Mouse (Mus musculus) CH12.LX (cell line): ENCODE data around the gene Olfr1442. TPM values are rescaled to one million over a fixed set of nuclear protein-coding genes. Genes with fewer than 3 reads are reported as not detected.
A peak's percentile ranks its signal among the peaks of the same experiment; 100 is the strongest.

Experiments
- DNase-seq: peaks from one replicate; pipeline ENCODE4 v3.0.0-alpha.2; 2013; ENCODE audit errors: extremely low read depth
- H3K27ac ChIP-seq: 2 replicates; pipeline ENCODE4 v1.5.1; 2012; ENCODE audit warnings: low read depth, mild to moderate bottlenecking, control low read depth, moderate library complexity; ENCODE audit not compliant: insufficient read depth
- H3K27me3 ChIP-seq: replicated peaks from 2 replicates; pipeline ENCODE3; 2012; ENCODE audit warnings: inconsistent platforms
- H3K36me3 ChIP-seq, 2 experiments: replicated peaks in 1 of 2; 2 replicates each; pipeline versions ENCODE3 to v1.6.1; 2012; ENCODE audit warnings: inconsistent platforms in 1 of 2, low read length in 1 of 2, mild to moderate bottlenecking in 1 of 2, mixed read lengths in 1 of 2, moderate library complexity in 1 of 2; ENCODE audit not compliant: control insufficient read depth in 1 of 2, insufficient read depth in 1 of 2
- H3K4me1 ChIP-seq, 2 experiments: 2 replicates each; pipeline ENCODE4 v1.6.1; 2012; ENCODE audit warnings: inconsistent platforms in 1 of 2, moderate library complexity in 1 of 2; ENCODE audit not compliant: insufficient read depth in 2 of 2, control insufficient read depth in 1 of 2
- H3K4me2 ChIP-seq: 2 replicates; pipeline ENCODE4 v1.6.1; 2012; ENCODE audit warnings: low read depth, mild to moderate bottlenecking, control low read depth; ENCODE audit not compliant: poor library complexity, insufficient read depth, severe bottlenecking
- H3K4me3 ChIP-seq, 3 experiments: fragments of 150-350 bp in 1 of 3; sonication (generic) in 1 of 3; replicated peaks in 1 of 3; 2 replicates each; pipeline versions ENCODE3 to v1.5.1; 2011 to 2012; ENCODE audit warnings: low read depth in 2 of 3, low read length in 2 of 3, mild to moderate bottlenecking in 2 of 3, moderate library complexity in 2 of 3, control low read depth in 1 of 3, improper control_type of control experiment in 1 of 3, inconsistent platforms in 1 of 3, mixed read lengths in 1 of 3; ENCODE audit not compliant: poor library complexity in 1 of 3
- H3K79me2 ChIP-seq: replicated peaks from 2 replicates; pipeline ENCODE4 v1.6.1; 2012; ENCODE audit warnings: mild to moderate bottlenecking, moderate library complexity; ENCODE audit not compliant: control insufficient read depth, poor library complexity, insufficient read depth, severe bottlenecking; ENCODE audit errors: extremely low read depth
- H3K9ac ChIP-seq: 2 replicates; pipeline ENCODE4 v1.6.1; 2012; ENCODE audit warnings: low read depth, mild to moderate bottlenecking, control low read depth, moderate library complexity; ENCODE audit not compliant: insufficient read depth
- H3K9me3 ChIP-seq: replicated peaks from 2 replicates; pipeline ENCODE3; 2012; ENCODE audit warnings: low read length, inconsistent platforms, mixed read lengths
- CHD2 ChIP-seq: IDR thresholded peaks from 2 replicates; pipeline ENCODE4 v1.6.1; 2011; ENCODE audit warnings: low read length, improper control_type of control experiment
- E2F4 ChIP-seq: IDR thresholded peaks from 2 replicates; pipeline ENCODE4 v1.6.1; 2011; ENCODE audit warnings: low read depth, low read length, improper control_type of control experiment; ENCODE audit not compliant: insufficient replicate concordance
- EP300 ChIP-seq: IDR thresholded peaks from 2 replicates; pipeline ENCODE4 v1.6.1; 2011; ENCODE audit warnings: low read length, improper control_type of control experiment
- ETS1 ChIP-seq: conservative IDR thresholded peaks from 2 replicates; pipeline ENCODE4 v1.6.1; 2012; ENCODE audit warnings: low read depth, mild to moderate bottlenecking, inconsistent platforms, low read length, improper control_type of control experiment, moderate library complexity
- GABPA ChIP-seq: IDR thresholded peaks from 2 replicates; pipeline ENCODE4 v1.6.1; 2012; ENCODE audit warnings: low read depth, low read length, improper control_type of control experiment, inconsistent platforms; ENCODE audit not compliant: insufficient replicate concordance
- HCFC1 ChIP-seq: IDR thresholded peaks from 2 replicates; pipeline ENCODE4 v1.6.1; 2012; ENCODE audit warnings: low read depth, mild to moderate bottlenecking, inconsistent platforms, low read length, improper control_type of control experiment
- JUND ChIP-seq: conservative IDR thresholded peaks from 2 replicates; pipeline ENCODE4 v1.6.1; 2011; ENCODE audit warnings: low read depth, low read length, improper control_type of control experiment
- MAFK ChIP-seq: IDR thresholded peaks from 2 replicates; pipeline ENCODE4 v1.6.1; 2011; ENCODE audit warnings: low read length, improper control_type of control experiment; ENCODE audit not compliant: insufficient replicate concordance
- MAZ ChIP-seq: IDR thresholded peaks from 2 replicates; pipeline ENCODE4 v1.6.1; 2012; ENCODE audit warnings: low read depth, mild to moderate bottlenecking, inconsistent platforms, low read length, improper control_type of control experiment, moderate library complexity
- MEF2A ChIP-seq: IDR thresholded peaks from 2 replicates; pipeline ENCODE4 v1.6.1; 2014; ENCODE audit warnings: low read depth, mild to moderate bottlenecking, inconsistent platforms, low read length, improper control_type of control experiment, borderline replicate concordance
- MYC ChIP-seq: IDR thresholded peaks from 2 replicates; pipeline ENCODE4 v1.6.1; 2011; ENCODE audit warnings: low read depth, mild to moderate bottlenecking, improper control_type of control experiment, low read length
- NRF1 ChIP-seq: IDR thresholded peaks from 2 replicates; pipeline ENCODE4 v1.6.1; 2014; ENCODE audit warnings: low read depth, mild to moderate bottlenecking, inconsistent platforms, low read length, improper control_type of control experiment, moderate library complexity
- PAX5 ChIP-seq: IDR thresholded peaks from 2 replicates; pipeline ENCODE4 v1.6.1; 2012; ENCODE audit warnings: low read length, inconsistent platforms, mixed read lengths
- POLR2AphosphoS2 ChIP-seq: IDR thresholded peaks from 2 replicates; pipeline ENCODE4 v1.6.1; 2011; ENCODE audit warnings: low read depth, low read length, improper control_type of control experiment
- TBP ChIP-seq: conservative IDR thresholded peaks from 2 replicates; pipeline ENCODE4 v1.6.1; 2011; ENCODE audit warnings: low read depth, low read length, improper control_type of control experiment
- TCF12 ChIP-seq: IDR thresholded peaks from 2 replicates; pipeline ENCODE4 v1.6.1; 2014; ENCODE audit warnings: low read depth, mild to moderate bottlenecking, inconsistent platforms, low read length, improper control_type of control experiment
- USF2 ChIP-seq: conservative IDR thresholded peaks from 2 replicates; pipeline ENCODE4 v1.6.1; 2011; ENCODE audit warnings: low read depth, low read length, improper control_type of control experiment
- ZC3H11A ChIP-seq: IDR thresholded peaks from 2 replicates; pipeline ENCODE4 v1.6.1; 2012; ENCODE audit warnings: low read depth, mild to moderate bottlenecking, inconsistent platforms, low read length, improper control_type of control experiment
- ZKSCAN1 ChIP-seq: IDR thresholded peaks from 2 replicates; pipeline ENCODE4 v1.6.1; 2012; ENCODE audit warnings: low read depth, inconsistent platforms, low read length, improper control_type of control experiment, borderline replicate concordance
- ZNF384 ChIP-seq: IDR thresholded peaks from 2 replicates; pipeline ENCODE4 v1.6.1; 2012; ENCODE audit warnings: low read depth, low read length, improper control_type of control experiment, inconsistent platforms
- dilution Hi-C: fragments of 300-500 bp; cut with MboI; formaldehyde crosslinking; loops from 2 replicates; pipeline ENCODE4 v1.14.3; 2020; ENCODE audit warnings: low sequenced_read_pairs; ENCODE audit not compliant: extremely low pct_unique_long_range_greater_than_20kb, extremely low pct_ligation_motif_present
- in situ Hi-C: fragments of 300-500 bp; cut with MboI; formaldehyde crosslinking; loops from 3 replicates; pipeline ENCODE4 v1.14.3; 2019; ENCODE audit warnings: low sequenced_read_pairs, low pct_ligation_motif_present, low pct_unique_long_range_greater_than_20kb, mixed read lengths
- polyA plus RNA-seq: library from polyadenylated mRNA; unstranded; fragments of >175 nt; gene quantifications from 2 replicates; pipeline ENCODE4 v1.2.1, GENCODE M21; 2012; ENCODE audit warnings: low read depth; ENCODE audit not compliant: insufficient read length
- total RNA-seq, 2 experiments: library from RNA; depleted of rRNA; stranded (reverse); fragments of 300-350 nt in 1 of 2; fragments of >200 nt in 1 of 2; gene quantifications; 2 replicates each; pipeline ENCODE4 v1.2.3; 2012 to 2014

Gene Olfr1442
- total RNA-seq (2012; rRNA removed) (not detected in 2 replicates), total RNA-seq (2014; rRNA removed) (not detected in 2 replicates), polyA plus RNA-seq (not detected in 2 replicates)

GRCm38 (mm10) chr19:12670139-12670538 lies at the start of gene Olfr1442:
Gene Olfr1442 (plus strand): TSS chr19:12670439.
- TF ChIP-seq ZNF384 (no peak), MYC (no peak), TCF12 (no peak), MAFK (no peak), PAX5 (no peak), ZC3H11A (no peak), EP300 (no peak), HCFC1 (no peak), E2F4 (no peak), NRF1 (no peak), MEF2A (no peak), TBP (no peak), CHD2 (no peak), POLR2AphosphoS2 (no peak), ZKSCAN1 (no peak), JUND (no peak), USF2 (no peak)
- Histone ChIP-seq H3K27me3 (no peaks in the 10 kb centered on the region), H3K79me2 (no peaks in the 10 kb centered on the region), H3K4me1 (no peaks in the 10 kb centered on the region), H3K4me2 (no peak within 1 kb of the TSS), H3K27ac (no peak within 1 kb of the TSS), H3K36me3 (no peaks in the 10 kb centered on the region), H3K4me3 (no peak within 1 kb of the TSS), H3K9me3 (no peaks in the 10 kb centered on the region), H3K9ac (no peak within 1 kb of the TSS)
- DNase-seq: no peak
- in situ Hi-C loops: no loop called here
- dilution Hi-C loops: no loop called here

DNA sequence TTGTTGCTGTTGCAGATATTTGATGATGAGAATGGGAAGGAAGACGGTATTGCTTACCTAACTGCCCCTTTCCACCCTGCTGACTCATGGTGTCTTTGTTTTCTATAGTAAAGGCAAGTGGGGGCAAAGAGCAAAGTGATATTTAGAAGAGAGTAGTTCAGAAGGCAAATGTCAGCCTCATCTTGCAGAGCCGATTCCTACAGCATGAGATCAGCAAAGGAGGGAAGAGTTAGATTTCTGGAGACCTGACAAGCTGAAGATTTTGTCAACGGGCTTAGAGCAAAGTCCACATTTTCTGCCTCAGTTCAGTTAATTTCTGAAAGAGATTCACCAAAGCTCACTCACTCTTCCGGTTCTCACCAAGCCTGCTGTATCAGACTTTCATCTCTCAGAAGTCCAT lies 37.1 kb upstream of the Olfr1442 start, which contains the start of gene Glyat:
Gene Glyat (plus strand): TSS at position 133 of the 400 bp plus-strand sequence.
- peak within 1 kb of the TSS; percentile 50; the same call in 1 of the 2 replicates for H3K4me2 ChIP-seq
- H3K4me1 ChIP-seq: 0 out of 4 replicates have a peak, but pooled peaks cover 0 to 2% of the 10 kb centered on the region in 2 experiments
- no peaks in the 10 kb centered on the region for H3K36me3 ChIP-seq
- TF ChIP-seq MYC (no peak), ZNF384 (no peak), MAZ (no peak), ETS1 (no peak), GABPA (no peak), MEF2A (no peak)
- H3K4me3 ChIP-seq: no peak within 1 kb of the TSS
- no peaks in the 10 kb centered on the region for H3K79me2 ChIP-seq
- H3K27me3 ChIP-seq: no peaks in the 10 kb centered on the region
- no peak within 1 kb of the TSS for H3K27ac ChIP-seq
- dilution Hi-C loops (no loop called here), in situ Hi-C loops (no loop called here)
- DNase-seq: no peak
- H3K9ac ChIP-seq: no peak within 1 kb of the TSS
- H3K9me3 ChIP-seq: no peaks in the 10 kb centered on the region
